Mouse (Mus musculus) kidney, adult 18-20 months (tissue): ENCODE measurements at regions not wholly inside any gene's neighbourhood (a gene's known extent, or its start where the extent isn't known, plus 50 kb on each side); places are given as distances from the start of the nearest gene placed in this dataset.

ENCODE experiments used
- DNase-seq: peaks from one replicate; pipeline ENCODE4 v3.0.0; 2021

DNA sequence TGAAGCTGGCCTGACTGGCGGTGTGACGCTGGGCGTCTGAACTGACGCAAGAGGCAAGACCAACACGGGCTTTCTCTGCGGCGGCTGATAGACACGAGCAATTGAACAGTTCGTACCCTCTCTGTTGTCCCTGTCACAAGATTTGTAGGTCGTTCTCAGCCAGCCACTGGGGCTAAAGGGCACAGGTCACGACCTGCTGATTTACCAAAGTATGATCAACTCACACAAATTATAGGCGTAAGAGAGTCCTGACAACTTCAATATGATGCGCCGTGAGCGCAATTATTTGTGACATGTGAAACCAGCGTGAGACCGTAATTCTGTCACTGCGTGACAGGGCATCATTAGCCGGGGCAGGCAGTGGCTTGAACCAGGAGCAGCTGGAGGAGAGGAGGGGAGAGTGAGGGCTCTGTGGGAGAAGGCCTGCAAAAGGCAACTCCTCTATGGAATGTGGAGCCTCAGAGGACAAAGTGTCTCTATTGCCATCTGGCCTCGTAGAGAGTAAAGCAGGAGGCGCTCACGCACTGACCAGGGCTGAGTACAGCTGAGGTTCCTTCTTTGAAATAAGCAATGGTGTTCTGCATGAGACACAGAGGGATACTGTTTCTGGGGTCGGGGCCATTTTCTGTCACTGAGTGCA, 181.4 kb upstream of the Habp2 start:
- peak; percentile 18 for DNase-seq

DNA sequence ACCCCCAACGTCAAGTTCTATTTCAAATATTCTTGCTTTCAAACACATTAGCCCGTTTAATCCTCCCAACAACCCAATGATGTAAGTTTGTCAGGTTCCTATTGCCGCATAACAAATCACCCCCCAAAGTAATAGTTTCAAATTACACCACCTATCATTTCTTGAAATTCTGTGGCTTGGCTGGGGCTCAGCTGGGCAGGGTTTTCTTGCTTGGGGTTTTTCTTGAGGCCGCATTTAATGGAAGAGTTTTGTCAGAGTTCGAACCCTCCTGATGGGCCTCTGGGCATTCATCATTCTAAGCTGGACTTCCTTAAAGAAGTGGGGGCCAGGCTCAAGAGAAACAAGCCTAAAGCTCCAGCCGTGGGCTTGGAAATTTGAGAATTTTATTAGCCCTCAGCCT, 178.1 kb upstream of the Habp2 start:
- no peak for DNase-seq

DNA sequence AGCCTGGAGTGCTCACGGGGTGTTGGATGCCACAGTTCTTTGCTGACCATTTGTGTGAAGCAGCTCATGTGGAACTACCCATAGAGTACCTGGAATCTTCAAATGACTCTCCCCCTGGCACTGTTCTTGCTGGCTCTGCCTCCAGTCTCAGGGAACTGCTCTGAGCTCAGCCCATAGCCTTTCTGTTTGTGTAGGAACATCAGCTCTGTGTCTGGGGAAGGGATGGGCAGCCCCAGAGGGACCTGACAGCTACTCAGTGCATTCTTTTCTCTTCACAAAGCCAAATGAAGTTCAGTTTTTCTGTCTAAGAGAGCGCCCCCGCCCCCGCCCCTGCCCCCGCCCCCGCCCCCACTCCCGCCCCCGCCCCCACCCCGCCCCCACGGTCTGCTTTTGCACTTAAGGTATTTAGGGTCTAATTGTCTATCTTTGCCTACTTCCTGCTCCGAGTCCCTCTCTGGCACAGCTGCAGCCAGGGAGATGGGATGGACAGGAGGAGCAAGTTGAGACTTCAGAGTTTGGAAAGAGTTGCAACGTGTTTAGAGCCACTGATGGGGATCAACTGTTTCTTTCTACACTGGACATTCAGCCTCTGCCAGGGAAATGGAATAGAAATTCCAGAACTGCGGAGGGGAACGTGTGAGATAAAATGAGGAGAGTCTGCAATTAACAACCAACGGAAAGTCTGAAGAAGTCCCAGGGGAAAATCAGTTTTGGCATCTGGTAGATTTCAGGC, 171.2 kb upstream of the Habp2 start:
- no peak for DNase-seq

DNA sequence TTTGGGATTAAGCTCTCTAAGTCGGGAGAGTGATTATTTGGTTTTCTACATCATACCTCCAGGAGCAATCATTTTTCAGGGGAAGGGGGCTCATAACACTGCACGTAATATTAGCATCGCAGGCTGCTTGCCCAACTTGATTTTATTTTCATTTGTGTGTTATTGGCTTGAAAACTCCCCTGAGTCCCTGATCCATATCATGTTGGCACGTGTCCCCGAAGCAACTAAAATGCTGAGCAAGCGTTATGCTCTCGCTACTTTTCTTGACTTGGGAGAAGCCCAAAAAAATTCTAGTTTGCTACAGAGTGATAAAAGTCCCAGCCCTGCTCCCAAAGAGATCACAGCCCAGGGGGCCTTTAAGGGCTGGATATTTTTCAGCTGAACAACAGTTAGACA, 170.7 kb upstream of the Habp2 start:
- DNase-seq = no peak

DNA sequence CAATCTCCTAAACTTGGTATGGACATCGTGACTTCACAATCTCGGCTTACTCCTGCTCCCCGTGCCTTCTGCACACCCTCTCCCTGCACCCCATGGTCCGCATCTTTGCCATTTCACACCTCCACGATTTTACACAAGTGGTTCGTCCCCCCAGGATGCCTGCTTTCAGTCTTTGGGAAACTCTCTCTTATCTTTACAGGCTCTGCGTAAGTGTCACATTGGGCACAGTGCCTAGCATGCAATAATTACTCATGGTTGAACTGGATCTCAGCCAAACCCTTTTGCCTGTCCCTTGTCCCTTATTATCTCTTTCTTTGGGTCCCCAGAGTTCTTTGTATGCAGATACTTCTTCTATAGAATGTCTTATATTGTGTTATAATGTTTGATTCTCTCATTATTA, 166.2 kb upstream of the Habp2 start:
- no peak for DNase-seq

DNA sequence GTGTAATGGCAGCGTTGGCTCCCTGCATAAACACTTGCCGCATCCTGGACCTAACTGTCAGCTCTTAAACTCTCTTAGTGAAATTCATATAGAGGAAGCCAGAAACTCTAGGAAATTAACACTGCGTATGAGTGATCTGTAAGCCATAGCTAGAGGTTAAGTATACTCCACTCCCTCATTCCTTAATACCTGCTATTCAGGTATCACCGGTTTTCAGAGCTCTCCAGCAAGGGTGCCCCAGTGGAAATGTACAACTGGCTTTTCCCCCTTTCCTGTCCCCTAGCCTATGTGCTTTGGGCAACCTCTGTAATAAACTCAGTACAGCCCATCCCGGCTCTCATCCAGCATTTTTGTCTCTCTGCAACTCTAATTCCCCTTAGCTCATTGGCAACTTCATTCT, 164.8 kb upstream of the Habp2 start:
- no peak for DNase-seq

DNA sequence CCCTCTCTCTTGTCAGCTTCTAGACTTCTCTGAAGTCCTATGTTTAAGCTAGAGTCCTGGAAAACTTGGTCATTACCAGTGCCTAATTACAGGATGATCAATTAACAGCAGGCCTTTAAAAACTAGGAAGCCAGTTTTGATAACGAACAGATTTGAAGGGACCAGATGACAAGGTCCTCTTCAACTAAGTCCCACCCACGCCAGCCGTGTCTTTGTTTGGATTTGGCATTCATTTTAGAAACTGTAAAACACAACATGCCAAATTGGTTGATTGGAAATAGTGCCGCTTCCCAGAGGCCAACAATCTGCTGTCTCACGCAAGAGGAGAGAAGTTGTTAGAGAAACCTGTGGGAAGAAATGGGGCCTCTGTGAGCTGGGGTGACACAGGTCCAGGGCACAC, 155.4 kb upstream of the Habp2 start:
- DNase-seq = no peak

DNA sequence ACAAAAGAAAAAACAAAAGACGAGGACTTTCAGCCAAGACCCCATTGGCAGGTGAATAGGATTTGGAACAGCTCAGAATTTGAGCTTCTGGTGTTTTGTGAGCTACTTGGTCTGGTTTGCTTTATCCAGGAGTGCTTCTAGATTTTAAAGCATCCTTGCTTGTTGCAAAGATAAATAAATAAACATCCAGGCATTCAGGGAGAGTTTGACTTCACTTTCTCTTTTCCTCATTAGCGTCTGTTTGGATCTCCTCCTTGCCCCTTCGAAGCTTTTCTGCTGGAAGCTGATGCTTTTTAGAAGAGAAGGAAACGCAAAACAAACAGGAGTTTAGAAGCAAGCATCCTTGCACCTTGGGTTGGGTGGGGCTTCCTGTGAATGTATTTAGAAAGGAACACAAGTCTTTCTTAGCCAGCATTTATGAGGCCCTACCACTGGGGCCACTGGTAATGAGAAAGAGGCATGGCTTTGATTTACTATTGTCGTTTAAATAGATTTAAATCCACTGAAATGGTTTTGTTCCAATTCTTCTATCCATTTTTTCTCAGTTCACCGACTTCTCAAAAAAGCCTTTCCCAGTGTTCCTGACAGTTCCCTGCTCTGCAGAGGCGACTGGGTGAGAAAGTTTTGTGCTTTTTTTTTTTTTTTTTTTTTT, 153.9 kb upstream of the Habp2 start:
- DNase-seq = no peak

DNA sequence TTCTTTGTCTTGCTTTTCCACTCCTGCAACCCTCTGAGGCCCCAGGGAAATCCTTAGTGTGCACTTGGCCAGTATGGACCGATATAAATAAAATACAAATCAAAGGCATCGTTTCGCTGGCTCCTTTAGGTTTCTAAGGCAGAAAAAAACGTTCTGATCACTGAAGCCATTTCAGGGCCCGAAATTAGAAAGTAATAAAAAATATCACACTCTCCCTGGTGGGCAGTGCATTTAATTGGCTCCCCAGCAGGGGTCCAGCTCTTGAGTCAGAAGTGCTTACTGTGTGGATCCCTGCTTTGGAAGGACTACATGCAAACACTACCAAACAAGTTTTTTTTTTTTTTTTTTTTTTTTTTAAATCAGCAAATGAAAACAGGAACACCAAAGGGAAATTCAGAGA, 153.4 kb upstream of the Habp2 start:
- no peak for DNase-seq

DNA sequence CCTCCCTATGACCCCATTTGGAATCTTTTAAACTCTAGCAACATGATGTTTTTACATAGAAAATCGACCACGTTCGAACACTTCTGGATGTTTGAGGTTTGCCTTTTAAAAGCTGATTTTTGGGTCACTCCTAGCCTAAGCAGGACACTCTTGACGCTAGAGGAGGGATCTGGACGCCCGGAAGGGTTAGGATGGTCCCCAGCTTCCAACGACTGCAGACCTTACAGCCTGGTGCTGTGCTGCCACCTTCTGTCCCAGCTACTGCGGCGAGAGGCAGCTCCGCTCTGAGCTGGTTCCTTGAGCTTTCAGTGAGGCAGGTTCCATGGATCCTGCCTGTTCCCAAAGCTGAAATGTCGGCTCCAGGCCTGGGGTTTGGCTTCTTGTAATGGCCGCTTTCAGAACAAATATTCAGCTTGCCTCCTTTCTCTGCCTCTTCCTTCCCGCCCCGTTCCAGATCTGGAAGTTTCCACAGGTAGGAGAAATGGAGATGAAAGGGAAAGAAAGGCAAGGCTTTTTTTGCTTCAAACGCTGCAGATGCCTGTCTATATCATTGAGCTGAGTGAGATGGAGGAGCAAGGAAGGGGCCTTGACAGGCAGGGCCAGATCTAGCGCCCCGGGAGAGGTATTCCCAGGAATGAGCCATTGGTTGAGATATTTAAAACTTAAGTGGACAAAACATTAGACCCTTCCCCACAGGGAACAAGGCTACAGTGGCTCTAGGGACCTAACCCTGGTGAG, 152.7 kb upstream of the Habp2 start:
- DNase-seq = peak; percentile 73

DNA sequence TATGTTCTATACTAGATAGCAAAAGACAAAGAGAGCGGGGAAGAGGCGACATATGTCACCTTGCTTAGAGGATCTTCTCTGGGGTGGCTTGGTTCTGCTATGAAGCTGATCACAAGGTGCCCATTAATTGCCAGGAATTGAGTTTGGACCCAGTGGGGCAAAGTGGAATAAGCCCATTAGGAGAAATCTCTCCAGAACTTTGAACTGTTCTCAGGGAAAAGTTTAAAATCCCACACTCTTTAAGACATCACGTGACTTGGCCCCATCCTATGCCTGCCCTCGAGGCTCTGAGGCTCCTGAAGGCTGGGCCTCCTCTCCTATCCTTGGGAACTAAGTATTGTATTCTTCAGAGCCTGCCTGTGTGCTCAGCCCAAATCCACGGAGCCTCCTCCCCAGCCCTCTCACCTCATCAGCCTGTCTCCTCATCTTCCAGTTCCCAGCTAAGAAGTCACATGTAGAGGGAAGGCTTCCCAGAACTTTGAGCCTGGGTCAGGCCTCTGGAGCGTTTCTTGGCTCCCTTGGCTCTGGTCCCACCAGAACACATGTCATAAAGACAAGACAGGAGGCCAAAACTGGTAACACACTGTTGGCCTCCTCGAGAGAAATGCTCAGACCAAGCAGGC, 151.5 kb upstream of the Habp2 start:
- peak; percentile 58 for DNase-seq

DNA sequence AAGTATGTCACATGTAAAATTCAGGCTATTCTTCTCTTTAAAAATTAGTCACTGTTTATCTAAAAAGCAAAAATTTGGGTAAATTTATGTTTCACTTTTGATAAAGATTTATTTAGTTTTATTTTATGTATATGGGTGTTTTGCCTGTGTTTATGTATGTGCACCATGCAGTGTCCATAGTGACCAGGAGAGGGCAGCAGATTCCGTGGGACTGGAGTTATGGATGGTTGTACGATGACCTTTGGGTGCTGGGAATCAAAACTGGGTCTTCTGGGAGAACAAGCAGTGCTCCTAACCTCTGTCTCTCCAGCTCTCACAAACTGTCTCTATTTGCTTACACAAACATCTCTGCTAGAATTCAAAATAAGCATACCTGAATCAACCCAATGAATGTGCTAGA, 146.4 kb upstream of the Habp2 start:
- no peak for DNase-seq

DNA sequence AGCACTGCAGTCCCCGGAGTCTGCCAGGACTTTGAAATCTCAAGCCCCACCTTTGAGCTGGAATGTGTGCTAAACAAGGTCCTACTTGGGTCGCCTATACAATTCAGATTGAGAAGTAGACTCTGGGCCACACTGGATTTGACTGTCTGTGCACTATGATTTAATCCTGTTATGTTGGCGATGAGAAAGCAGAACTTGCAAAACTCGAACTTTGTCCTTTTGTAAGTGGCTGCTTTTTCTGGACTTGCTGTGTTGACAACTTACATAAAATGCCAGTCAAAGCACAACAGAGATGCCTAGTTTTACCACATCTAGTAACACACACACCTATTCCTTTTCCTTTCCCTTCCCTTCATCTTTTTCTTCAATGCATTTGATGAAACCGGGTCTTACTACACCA, 142.7 kb upstream of the Habp2 start:
- peak; percentile 4 for DNase-seq

DNA sequence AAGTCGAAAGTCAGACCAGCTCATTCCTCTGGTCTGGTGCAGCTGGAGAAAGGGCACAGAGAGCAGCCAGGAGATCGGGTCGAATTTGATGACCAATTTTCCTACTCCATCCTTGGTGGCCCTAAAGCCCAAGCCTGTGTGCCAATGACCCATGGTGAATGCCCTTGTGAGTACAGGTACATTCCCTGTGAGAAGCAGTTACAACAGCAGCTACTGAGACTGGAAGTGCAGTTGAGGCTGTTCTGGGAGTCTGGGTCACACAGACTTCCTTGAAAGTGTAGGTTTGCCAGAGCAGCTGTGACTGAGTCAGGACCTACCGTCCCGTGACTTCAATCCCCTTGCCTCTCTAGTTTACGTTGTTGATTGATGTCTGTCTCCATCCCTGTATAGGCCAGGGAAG, 129.8 kb upstream of the Habp2 start:
- no peak for DNase-seq

DNA sequence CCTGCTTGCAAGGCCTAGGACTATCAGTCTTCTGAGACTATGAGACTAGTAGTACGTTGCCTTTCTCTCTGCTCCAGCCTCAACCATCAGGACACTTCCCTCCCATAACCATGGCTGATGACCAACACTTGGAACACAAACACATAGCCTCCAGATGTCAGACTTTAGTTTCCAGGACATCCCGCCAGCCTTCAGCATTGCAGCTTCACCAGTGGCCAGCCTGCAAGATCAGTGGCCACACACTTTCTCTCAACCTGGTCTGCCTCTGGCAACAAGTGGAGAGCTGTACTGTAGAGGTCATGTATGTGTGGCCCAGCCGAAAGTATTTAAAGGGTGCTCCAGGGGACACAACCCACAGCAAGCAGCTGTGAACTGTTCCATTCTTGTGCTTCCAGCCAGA, 124.8 kb upstream of the Habp2 start:
- no peak for DNase-seq

DNA sequence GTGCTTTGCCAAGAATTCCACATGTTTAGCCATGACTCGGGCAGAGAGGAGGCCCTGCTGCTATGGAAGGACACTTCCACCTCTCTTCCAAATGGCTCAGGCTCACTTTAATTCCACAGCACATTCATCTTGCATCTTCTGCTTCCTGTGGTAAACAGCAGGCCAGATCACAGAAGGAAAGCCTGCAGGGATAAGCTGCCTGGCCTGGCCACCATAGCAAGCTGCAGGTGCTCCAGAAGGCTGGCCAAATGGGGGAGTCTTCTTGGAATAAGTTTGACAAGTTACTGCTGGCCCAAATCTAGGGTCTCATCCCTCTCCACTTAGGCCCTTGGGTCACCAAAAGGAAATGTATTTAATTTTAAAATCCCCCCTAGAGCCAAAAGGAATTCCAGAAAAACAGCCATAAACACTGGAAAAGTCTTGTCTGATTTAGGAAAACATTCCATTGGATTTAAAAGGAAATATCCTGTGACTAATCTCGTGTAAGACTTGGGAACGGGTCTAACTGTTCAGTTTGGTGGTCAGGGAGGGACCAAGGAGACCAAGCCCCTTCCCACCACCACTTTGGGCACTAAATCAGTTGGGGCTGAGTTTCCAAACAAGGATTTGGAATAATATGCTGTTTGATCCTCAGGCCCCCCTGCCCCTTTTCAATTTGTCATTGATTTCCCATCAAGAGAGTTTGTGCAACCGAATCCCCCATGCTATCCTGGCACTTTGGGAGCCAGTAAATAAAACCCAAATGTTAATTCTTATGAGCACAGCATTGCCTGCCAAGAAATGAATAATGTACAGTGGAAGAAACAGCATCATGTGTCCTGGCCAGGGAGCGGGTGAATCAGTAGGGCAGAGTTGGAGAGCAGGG, 117.6 kb upstream of the Habp2 start:
- no peak for DNase-seq

DNA sequence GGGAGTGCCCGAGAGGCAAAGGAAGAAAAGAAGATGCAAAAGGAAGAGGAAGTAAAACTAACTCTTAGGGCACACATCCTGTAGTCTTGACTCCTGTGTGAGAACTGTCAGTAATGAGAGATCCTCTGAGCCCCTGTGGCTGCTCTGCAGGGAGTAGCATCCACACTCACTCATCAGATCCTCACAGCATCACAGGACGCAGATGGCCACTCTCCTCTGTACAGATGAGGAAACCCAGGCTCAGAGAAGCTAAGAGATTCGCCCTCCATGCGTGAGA, 117.0 kb upstream of the Habp2 start:
- no peak for DNase-seq

DNA sequence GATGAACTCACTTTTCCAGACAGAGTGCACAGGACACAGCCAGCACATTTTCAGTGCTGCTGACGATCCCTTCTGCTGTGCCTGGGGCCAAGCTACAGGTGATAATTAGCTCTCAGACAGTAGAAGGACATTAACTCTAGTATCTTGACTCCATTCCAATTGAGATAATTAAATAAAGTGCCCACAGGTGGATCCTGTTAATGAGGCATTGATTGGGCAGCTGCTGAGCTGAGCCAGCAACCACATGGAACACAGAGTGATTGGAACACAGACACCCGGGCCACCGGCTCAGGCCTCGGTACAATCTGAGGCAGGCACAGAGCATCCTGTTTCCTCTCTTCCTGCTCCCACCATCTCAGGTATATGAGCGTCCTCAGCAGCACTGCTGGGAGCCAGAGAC, 114.5 kb upstream of the Habp2 start:
- DNase-seq = no peak

DNA sequence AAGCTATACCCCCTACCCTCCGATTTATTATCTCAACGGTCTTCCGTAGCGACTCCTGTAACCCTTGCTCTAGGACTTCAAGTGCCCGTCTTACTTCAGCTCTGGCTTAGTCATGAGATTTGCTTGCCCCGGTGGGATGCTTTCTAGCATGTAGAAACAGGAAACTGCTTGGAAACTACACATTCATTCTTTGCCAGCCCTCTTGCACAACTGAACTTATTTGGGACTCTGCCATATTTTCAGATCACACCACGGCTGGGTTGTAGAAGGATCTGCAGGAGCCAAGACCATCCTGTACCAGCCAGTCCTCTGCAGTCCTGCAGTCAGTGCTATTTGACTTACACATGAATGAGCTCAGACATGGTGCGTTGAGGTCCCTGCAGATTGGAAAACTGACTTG, 110.9 kb upstream of the Habp2 start:
- DNase-seq = no peak

DNA sequence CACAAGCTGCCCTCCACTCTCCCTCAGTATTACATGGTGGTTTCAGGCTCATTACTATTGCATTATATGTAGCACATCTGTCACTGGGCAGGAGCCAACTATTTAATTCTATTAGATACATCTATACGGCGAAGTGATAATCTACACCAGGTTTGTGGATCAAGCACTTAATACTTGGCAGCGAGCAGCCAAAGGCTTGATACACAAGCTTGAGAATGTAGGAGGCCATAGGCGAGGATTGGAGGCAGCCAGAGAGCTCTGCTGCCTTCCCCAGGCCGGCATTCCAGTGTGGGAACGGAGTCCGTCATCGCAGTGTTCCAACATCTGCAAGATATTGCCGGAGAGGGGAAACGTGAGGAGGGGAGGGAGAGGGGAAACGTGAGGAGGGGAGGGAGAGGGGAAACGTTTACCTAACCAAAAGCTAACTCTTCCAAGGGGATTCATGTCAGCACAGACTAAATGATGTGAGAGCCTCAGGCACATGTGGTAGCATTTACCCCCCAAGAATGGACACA, 109.6 kb upstream of the Habp2 start:
- no peak for DNase-seq

DNA sequence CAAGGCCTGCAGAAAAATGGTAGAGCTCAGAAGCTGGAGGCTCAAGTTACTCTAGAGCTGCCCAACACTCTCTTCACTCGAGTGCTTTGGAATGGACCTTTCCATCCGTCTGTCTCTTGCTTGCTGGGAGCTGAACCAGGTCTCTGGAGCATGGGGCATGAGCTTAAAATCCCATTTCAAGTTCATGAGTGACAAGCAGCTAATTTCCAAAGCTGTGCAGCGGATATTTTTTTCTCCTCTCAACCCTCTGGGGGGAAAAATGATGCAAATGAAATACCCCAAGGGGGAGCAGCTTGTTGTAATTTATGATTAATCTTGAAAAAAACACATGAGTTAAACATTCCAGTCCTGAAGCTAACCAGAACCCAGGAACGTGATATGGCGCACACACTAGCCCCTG, 101.2 kb upstream of the Habp2 start:
- no peak for DNase-seq

DNA sequence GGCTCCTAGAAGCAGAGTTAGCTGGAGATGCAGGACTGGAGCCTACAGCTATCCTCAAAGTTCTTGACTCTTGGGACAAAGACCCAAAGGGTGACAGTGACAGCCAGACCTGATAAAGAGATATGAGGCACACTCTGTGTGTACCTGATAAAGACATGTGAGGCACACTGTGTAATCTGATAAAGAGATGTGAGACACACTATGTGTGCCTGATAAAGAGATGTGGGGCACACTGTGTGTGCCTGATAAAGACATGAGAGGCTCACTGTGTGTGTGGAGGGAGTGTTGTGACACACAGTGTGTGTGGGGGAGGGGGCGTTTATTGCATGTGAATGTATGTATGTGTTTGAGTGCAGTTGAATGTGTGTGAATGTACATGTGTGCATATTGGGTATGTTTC, 97.8 kb upstream of the Habp2 start:
- no peak for DNase-seq
